Mouse (Mus musculus) mature B cell (primary cell): ENCODE results near the gene Tacc2.

Source experiments
- in situ Hi-C: fragments of 300-500 bp; cut with MboI; formaldehyde crosslinking; loops from 2 replicates; pipeline ENCODE4 v1.14.3; 2019

Tacc2 gene

GRCm38 (mm10) chr7:130770707-130771106 is 193.5 kb downstream of the Tacc2 start:
- in situ Hi-C loops, result loop anchor here (25.0 kb wide), 1 partner anchor 1117 kb away; no protein-coding TSS in a partner anchor

- in situ Hi-C loops, result loop anchor here (25.0 kb wide), 1 partner anchor 1114 kb away; no protein-coding TSS in a partner anchor
Measured at GRCm38 (mm10) chr7:130773171-130773830, 196.1 kb downstream of the Tacc2 start.

GRCm38 (mm10) chr7:130773914-130774630 is 196.8 kb downstream of the Tacc2 start, which contains the start of gene Btbd16:
TSS of gene Btbd16 (plus strand) at chr7:130774069.
- in situ Hi-C loops, result loop anchor here (25.0 kb wide), 1 partner anchor 1113 kb away; no protein-coding TSS in a partner anchor

GRCm38 (mm10) chr7:130780866-130781419 is 203.7 kb downstream of the Tacc2 start:
- in situ Hi-C loops, result loop anchor here (10.0 kb wide), 1 partner anchor 134 kb away; no protein-coding TSS in a partner anchor

DNA sequence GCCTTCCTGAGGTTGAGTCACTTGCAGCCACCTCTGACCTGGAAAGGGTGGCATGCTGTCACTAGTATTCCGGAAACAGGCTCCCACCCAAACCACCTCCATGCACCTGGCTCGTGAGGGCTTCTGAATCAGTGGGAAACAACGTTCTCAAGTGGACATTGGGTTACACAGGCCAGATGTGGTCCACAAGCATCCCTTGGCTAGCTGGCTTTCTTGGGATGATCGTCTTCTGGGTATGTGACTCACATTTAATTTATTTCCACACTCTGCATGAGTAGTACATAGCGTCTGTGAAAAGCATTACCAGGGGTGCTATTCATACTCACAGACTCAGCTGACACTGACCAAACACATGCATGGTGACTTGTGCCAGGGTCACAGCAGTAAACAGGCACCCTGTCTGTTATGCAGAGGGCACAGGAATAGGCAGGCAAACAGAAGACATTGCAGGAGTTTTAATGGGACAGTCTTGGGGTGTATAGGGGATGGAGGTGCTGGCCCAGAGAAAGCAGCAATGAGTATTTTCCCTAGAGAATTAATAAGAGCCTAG is 205.3 kb downstream of the Tacc2 start:
- in situ Hi-C loops, result loop anchor here (10.0 kb wide), 1 partner anchor 132 kb away; no protein-coding TSS in a partner anchor

GRCm38 (mm10) chr7:130785923-130786575 is 208.8 kb downstream of the Tacc2 start:
- in situ Hi-C loops, result loop anchor here (10.0 kb wide), 1 partner anchor 129 kb away; no protein-coding TSS in a partner anchor

DNA sequence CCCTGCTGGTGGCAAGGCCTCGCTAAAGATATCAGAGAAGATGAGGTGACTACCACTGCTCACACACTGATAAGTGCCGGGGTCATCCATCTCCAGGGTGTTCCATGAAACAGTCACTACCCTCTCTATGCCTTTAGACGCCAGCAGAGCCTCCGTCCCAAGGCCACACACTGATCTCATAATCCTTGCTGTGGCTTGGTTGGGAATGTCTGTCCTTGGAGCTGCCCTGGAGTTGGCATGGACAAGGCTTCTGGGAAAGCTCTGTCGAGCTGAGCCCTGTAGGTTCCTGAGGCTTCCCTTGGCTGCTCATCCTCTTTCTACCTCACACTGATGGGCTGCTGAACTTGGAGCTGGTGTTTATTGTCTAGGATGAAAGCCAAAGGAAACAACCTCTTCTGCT is 209.5 kb downstream of the Tacc2 start:
- in situ Hi-C loops, result loop anchor here (10.0 kb wide), 1 partner anchor 128 kb away; no protein-coding TSS in a partner anchor

DNA sequence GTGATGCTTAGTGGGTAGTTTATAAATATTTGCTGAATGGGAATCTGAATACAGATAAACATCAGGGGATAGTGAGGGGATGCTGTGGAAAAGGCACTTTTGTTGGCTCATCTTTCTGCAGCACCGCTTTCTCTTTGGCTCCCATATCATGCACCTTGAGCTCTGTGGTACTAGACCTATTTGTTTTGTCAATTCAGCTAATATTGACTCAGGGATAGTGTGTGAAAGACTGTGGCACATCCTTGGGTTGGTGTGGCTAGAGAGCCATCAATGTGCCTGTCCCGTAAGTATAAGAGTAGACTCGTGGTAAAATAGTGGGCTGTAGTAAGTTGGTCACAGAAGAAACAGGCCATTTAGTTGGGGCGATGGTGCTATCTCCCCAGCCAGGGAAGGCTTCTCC is 210.3 kb downstream of the Tacc2 start:
- in situ Hi-C loops, result loop anchor here (10.0 kb wide), 1 partner anchor 127 kb away; no protein-coding TSS in a partner anchor

DNA sequence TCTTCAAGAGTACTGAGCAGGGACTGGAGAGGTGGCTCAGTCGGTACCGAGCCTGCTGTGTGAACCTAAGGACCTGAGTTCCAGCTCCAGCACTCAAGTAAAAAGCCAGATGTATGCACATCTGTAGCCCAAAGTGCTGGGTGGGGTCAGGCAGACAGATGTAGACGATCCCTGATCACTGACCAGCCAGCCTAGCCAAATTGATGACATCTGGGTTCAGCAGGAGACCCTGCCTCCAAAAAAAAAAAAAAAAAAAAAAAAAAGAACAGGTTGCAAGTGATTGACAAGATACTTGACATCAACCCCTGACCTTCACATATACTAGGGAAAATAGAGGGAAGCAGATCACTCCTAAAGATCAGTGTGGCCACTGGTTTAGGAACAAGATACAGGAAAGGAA is 211.7 kb downstream of the Tacc2 start:
- in situ Hi-C loops, result loop anchor here (10.0 kb wide), 1 partner anchor 126 kb away; no protein-coding TSS in a partner anchor

- in situ Hi-C loops, result loop anchor here (10.0 kb wide), 1 partner anchor 125 kb away; no protein-coding TSS in a partner anchor
Measured at GRCm38 (mm10) chr7:130789456-130789855, 212.2 kb downstream of the Tacc2 start.

GRCm38 (mm10) chr7:130793671-130794070 is 216.4 kb downstream of the Tacc2 start:
- in situ Hi-C loops, result no loop called here

DNA sequence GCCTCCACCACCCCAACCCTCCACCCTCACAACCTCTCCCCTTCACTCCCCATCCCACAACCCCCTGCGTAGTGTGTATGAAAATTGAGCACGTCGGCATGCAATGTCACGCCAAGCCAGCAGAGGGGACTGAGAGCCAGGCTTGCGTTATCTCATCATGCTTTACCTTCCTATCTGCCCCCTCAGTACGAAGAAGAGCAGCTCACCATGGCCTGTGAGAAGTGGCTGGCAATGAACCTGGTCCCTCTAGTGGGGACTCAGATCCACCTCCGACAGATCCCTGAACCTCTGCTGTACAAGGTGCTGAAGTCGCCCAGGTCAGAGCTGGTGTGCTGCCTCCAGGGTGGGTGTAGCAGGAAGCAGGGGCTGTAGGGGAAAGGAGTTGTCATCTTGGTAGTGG is 219.5 kb downstream of the Tacc2 start:
- in situ Hi-C loops, result no loop called here

DNA sequence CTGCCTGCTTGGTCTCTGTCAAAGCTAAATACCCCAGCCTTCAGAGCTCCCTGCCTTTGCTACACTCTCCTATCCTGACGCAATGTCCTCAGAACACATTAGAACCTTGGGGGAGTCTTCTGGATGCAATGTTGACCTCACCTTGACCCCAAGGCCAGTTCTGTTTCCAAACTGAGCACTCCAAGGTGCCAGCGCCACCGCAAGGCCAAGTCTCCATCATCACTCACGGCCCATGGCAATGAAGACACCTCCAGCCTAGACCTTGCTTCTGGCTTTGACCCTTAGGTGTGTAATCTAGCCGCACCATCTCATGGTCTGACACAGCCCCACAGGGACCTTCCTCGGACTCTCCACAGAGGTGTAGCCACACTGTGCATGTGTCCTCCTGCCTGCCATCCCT is 220.3 kb downstream of the Tacc2 start:
- in situ Hi-C loops, result no loop called here

DNA sequence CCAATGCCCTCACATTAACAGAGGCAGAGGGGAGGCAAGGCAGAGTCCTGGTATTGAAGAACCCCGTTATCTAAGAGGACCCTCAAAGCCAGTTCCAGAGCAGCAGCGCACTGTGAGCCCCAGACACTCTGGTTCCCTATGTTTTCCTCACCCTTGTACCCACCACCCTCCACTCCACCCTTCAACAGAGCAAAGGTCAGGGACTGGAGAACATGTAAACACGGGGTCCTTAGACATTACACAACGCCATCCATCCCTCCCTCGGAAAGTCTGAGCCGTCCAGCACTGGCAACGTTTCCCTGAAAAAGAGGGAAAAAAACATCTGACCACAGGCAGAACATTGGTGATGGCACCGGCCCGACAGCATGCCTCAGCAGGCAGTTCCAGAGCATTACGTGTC is 222.2 kb downstream of the Tacc2 start:
- in situ Hi-C loops, result no loop called here

DNA sequence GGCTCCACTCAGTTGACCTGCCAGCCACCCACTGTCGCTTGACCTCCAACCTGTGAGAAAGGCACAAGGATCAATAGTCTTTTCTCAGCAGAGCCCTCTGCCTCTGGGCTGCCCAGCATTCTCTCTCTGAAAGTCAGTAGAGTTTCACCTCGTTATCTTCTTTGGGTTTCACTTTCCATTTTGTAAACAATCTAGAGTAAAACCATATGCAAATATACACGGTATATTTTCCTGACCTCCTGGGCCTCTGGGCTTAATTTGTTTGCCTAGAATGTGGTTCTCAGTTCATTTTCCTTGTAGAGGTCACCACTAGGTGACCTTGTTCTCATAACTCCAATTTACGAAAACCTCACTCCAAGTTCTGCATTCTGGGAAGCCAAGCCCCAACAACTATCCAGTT is 223.4 kb downstream of the Tacc2 start:
- in situ Hi-C loops, result no loop called here

DNA sequence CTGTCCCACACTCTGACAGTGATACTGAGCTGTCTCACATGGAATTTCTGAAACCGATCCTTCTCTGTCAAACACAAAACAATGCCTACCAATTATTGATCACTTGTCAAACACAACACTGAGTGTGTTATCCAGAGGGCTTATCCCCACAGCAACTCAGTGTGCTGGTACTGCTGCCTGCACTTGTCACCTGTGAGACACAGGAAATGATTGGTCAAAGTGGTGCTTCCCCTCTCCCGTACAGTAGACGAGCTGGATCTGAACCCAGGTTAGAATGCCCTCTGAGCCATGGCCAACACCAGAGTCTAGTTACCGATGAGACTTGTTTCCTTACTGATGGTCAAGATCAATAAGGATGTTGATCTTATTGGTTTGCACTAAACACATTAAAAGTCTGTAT is 224.6 kb downstream of the Tacc2 start:
- in situ Hi-C loops, result no loop called here

DNA sequence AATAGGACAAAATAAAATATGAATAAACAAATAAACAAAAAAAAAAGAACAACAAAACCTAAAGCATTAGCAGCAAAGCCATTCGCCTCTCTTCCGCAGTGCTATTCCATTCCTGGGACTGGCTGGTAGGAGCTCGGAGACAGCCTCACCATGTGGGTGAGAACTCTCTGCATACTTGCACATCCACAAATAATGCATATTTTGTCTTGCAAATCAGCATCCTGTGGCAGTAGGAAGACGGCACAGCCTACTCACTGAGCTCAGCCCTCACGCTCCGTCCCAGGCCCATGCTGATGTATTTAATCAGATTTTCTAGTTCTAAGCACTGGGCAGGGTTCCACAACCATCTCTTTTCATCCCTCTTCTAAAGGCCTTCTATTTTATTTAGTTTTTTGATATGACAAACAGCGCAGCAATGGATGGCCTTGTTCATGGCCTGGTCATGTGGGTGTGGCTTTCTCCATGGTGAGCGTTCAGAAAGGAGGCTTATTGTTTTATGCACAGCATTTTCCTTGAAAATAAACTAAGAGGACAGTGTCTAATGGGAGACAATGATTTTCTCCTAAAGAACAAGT is 226.1 kb downstream of the Tacc2 start:
- in situ Hi-C loops, result no loop called here

GRCm38 (mm10) chr7:130804991-130805390 is 227.8 kb downstream of the Tacc2 start:
- in situ Hi-C loops, result no loop called here

GRCm38 (mm10) chr7:130807749-130808148 is 230.5 kb downstream of the Tacc2 start:
- in situ Hi-C loops, result no loop called here

GRCm38 (mm10) chr7:130808694-130809093 is 231.5 kb downstream of the Tacc2 start:
- in situ Hi-C loops, result no loop called here

- in situ Hi-C loops, result no loop called here
Measured at GRCm38 (mm10) chr7:130810238-130810637, 233.0 kb downstream of the Tacc2 start.
